Mouse (Mus musculus) midbrain, postnatal 0 days (tissue): ENCODE measurements around the gene Uqcr10. TPM values are rescaled to one million over a fixed set of nuclear protein-coding genes. Genes with fewer than 3 reads are reported as not detected.

Experiments used
- ATAC-seq: fragments of 200-750 bp; cut with Nextera tagmentation; 2 replicates; pipeline ENCODE4 v1.8.0; 2017; ENCODE audit warnings: moderate number of reproducible peaks, mild to moderate bottlenecking, moderate TSS enrichment, moderate library complexity; ENCODE audit not compliant: low FRiP score
- DNase-seq: peaks from one replicate; pipeline ENCODE4 v3.0.0-alpha.2; 2015; ENCODE audit warnings: low spot score
- H3K27ac ChIP-seq: fragments of 300-500 bp; sonication (generic); 2 replicates; pipeline ENCODE4 v1.5.1; 2014; ENCODE audit warnings: low read depth, mild to moderate bottlenecking, low read length, mixed read lengths
- H3K27me3 ChIP-seq: fragments of 300-500 bp; sonication (generic); 2 replicates; pipeline ENCODE4 v1.6.1; 2014; ENCODE audit warnings: low read length, control low read depth, mixed read lengths; ENCODE audit not compliant: insufficient read depth
- H3K36me3 ChIP-seq: fragments of 300-500 bp; sonication (generic); 2 replicates; pipeline ENCODE4 v1.6.1; 2014; ENCODE audit warnings: low read length, control low read depth, mixed read lengths; ENCODE audit not compliant: insufficient read depth
- H3K4me1 ChIP-seq: fragments of 300-500 bp; sonication (generic); 2 replicates; pipeline ENCODE4 v1.6.1; 2014; ENCODE audit warnings: mild to moderate bottlenecking, control low read depth, antibody characterized with exemption, low read length, mixed read lengths; ENCODE audit not compliant: insufficient read depth
- H3K4me2 ChIP-seq: fragments of 300-500 bp; sonication (generic); 2 replicates; pipeline ENCODE4 v1.6.1; 2014; ENCODE audit warnings: low read depth, mild to moderate bottlenecking, low read length, mixed read lengths; ENCODE audit not compliant: poor library complexity, severe bottlenecking
- H3K4me3 ChIP-seq: fragments of 300-500 bp; sonication (generic); 2 replicates; pipeline ENCODE4 v1.5.1; 2014; ENCODE audit warnings: low read depth, mild to moderate bottlenecking, low read length, moderate library complexity
- H3K9ac ChIP-seq: fragments of 300-500 bp; sonication (generic); replicated peaks from 2 replicates; pipeline ENCODE4 v1.6.1; 2014; ENCODE audit warnings: mild to moderate bottlenecking, low read length, moderate library complexity, mixed read lengths; ENCODE audit not compliant: poor library complexity, severe bottlenecking
- H3K9me3 ChIP-seq: fragments of 300-500 bp; sonication (generic); 2 replicates; pipeline ENCODE4 v1.6.1; 2016; ENCODE audit warnings: low read length, control low read depth
- CTCF ChIP-seq: IDR thresholded peaks from 2 replicates; pipeline ENCODE4 v1.5.1; 2016; ENCODE audit warnings: antibody characterized with exemption, mild to moderate bottlenecking
- WGBS: fragments of 180-500 bp; shearing (Covaris S2); extraction: QIAGEN DNeasy Blood & Tissue Kit; methylation state at CpG from one replicate; pipeline ENCODE4 v1.1.7; 2014; 5-methylcytosine and 5-hydroxymethylcytosine counted together
- polyA plus RNA-seq: library from polyadenylated mRNA; unstranded; fragments of >200 nt; fragmentation: Nextera tagmentation; extraction: Ambion mirVana; gene quantifications from 2 replicates; pipeline ENCODE4 v1.2.1, GENCODE M21; 2015
- total RNA-seq: library from RNA; depleted of rRNA; stranded (reverse); fragments of >200 nt; gene quantifications from 2 replicates; pipeline ENCODE4 v1.2.3, GENCODE M21; 2014

Gene Uqcr10
- total and polyA plus RNA-seq, 2 experiments from 2014 or later: 403 to 788 TPM

DNA sequence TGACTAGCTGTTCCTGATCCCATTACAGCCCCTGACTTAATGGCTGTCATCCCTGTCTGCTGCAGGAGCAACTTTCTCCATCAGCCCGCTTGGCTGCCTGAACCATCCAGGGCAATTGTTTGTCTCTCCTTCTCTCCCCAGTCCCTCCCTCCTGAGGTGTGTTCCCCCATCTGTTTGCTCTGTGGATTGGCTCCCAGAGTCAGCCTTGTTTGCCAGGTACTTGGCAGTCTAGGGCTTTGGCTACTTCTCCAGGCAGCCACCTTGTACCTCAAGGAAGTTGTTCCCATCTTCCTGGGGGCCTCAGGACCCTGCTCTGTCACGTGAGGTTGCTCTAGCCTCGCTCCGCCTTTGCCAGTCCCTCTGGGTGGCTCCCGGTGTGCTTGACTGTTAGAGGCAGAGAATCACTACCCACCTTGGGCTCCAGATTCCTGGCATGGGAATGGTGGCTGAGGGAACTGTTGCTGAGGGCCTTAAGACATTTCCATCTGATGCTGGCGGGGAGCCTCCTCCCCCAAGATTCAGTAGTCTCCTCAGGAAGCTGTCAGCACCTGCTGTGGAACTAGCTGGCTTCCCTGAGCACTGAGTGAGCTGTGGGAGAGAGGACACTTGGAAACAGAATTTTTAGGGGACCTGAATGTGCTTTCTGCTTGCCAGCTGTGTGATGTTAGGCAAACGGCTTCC lies 16.9 kb upstream of the Uqcr10 start:
- H3K36me3 ChIP-seq: peaks cover 18% of the 10 kb centered on the region
- no peak overlapping the region for H3K27ac ChIP-seq
- no peaks in the 10 kb centered on the region for H3K4me1 ChIP-seq
- no peak for TF ChIP-seq CTCF
- WGBS: 51% methylated on average over 7 of the region's 7 CpGs
- H3K4me2 ChIP-seq: no peak overlapping the region
- ATAC-seq (no peak), DNase-seq (no peak)
- no peak overlapping the region for H3K9ac ChIP-seq
- H3K27me3 ChIP-seq: no peaks in the 10 kb centered on the region
- H3K9me3 ChIP-seq: no peaks in the 10 kb centered on the region
- no peak overlapping the region for H3K4me3 ChIP-seq

DNA sequence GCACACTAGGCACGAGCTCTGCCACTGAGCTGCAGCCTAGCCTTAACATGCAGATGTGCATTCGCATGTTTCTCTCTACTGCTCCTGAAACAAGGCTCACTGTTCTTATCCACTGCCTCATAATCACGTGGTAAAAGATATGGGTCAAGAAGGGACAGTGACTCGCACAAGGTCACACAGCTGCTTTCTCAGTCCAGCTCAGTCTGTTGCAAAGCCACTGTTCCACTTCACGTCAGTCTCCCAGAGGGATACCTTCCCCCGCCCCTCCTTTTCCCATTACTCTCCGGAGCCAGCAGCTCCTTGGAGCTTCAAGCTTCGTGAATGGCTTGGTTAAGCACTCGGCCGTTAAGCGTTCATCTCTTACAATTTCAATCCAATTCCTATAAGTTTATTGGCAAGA lies 16.3 kb upstream of the Uqcr10 start:
- H3K27ac ChIP-seq: no peak overlapping the region
- WGBS: 60% methylated on average over 11 of the region's 11 CpGs
- H3K36me3 ChIP-seq: peaks cover 11% of the 10 kb centered on the region; the same call in 1 of the 2 replicates
- no peaks in the 10 kb centered on the region for H3K9me3 ChIP-seq
- H3K4me1 ChIP-seq: no peaks in the 10 kb centered on the region
- TF ChIP-seq CTCF: no peak
- H3K4me3 ChIP-seq: no peak overlapping the region
- no peak for ATAC-seq
- no peak overlapping the region for H3K4me2 ChIP-seq
- no peak overlapping the region for H3K9ac ChIP-seq
- no peak for DNase-seq
- no peaks in the 10 kb centered on the region for H3K27me3 ChIP-seq

- no peak for TF ChIP-seq CTCF
- 90% methylated on average over 9 of the region's 9 CpGs for WGBS
- Histone ChIP-seq H3K9ac (no peak overlapping the region), H3K4me1 (no peaks in the 10 kb centered on the region), H3K27ac (no peak overlapping the region), H3K4me3 (no peak overlapping the region), H3K4me2 (no peak overlapping the region), H3K9me3 (no peaks in the 10 kb centered on the region), H3K27me3 (no peaks in the 10 kb centered on the region), H3K36me3 (peaks cover 10% of the 10 kb centered on the region; the same call in 1 of the 2 replicates)
- ATAC-seq (no peak), DNase-seq (no peak)
These were observed 15.8 kb upstream of the Uqcr10 start for GRCm38 (mm10) chr11:4719961-4720360.

- H3K27ac ChIP-seq: no peak overlapping the region
- H3K9me3 ChIP-seq: no peaks in the 10 kb centered on the region
- H3K27me3 ChIP-seq: no peaks in the 10 kb centered on the region
- WGBS: 74% methylated on average over 5 of the region's 5 CpGs
- TF ChIP-seq CTCF: no peak
- ATAC-seq: no peak
- no peaks in the 10 kb centered on the region for H3K4me1 ChIP-seq
- H3K4me3 ChIP-seq: no peak overlapping the region
- no peak overlapping the region for H3K9ac ChIP-seq
- no peaks in the 10 kb centered on the region; the same call in 1 of the 2 replicates for H3K36me3 ChIP-seq
- H3K4me2 ChIP-seq: no peak overlapping the region
- no peak for DNase-seq
These were observed 14.4 kb upstream of the Uqcr10 start for GRCm38 (mm10) chr11:4718548-4718947.

DNA sequence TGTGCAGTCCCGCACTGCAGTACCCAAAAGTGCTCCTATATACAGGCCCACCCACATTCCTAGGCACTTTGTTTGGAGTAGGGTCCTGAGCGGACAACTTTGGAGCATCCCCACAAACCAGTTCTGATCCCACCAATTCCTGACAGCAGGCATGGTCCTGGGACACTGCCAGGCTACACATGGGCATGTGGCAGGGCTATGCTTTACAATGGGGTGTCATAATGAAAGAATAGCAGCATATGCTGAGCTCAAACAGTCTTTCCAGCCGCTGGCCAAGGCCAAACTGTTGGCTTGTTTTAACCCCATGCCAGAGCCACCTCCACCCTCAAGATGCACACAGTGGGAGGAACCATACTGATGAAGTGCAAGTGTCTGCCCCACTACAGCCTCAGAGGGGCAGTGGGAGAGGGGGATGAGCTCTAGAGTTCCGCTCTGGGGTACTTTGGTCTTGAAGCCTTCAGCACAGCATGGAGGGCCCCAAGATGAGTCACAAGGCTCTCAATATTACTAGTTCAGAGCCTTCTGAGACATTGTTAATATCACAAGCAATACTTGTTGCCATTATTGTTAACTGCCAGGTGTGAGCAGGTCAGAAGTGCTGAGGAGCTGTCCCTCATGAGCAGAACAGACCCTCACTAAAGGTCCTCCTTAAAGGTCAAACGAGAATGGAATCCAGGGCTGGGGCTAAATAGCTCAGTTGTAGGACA lies 12.5 kb upstream of the Uqcr10 start:
- DNase-seq (no peak), ATAC-seq (no peak)
- WGBS: 87% methylated on average over 5 of the region's 5 CpGs

GRCm38 (mm10) chr11:4715596-4715995 lies 11.5 kb upstream of the Uqcr10 start:
- DNase-seq (no peak), ATAC-seq (no peak)
- Histone ChIP-seq H3K9me3 (no peaks in the 10 kb centered on the region), H3K27me3 (no peaks in the 10 kb centered on the region), H3K27ac (no peak overlapping the region), H3K36me3 (no peaks in the 10 kb centered on the region), H3K4me2 (no peak overlapping the region), H3K4me3 (no peak overlapping the region), H3K9ac (no peak overlapping the region), H3K4me1 (no peaks in the 10 kb centered on the region)
- WGBS: 85% methylated on average over 4 of the region's 4 CpGs
- no peak for TF ChIP-seq CTCF

More for the DNA sequence above, 12.5 kb upstream of the Uqcr10 start:
- no peak for TF ChIP-seq CTCF
- Histone ChIP-seq H3K9me3 (no peaks in the 10 kb centered on the region), H3K27me3 (no peaks in the 10 kb centered on the region), H3K4me1 (no peaks in the 10 kb centered on the region), H3K27ac (no peak overlapping the region), H3K4me3 (no peak overlapping the region), H3K4me2 (no peak overlapping the region), H3K36me3 (no peaks in the 10 kb centered on the region), H3K9ac (no peak overlapping the region)
